Mouse (Mus musculus) myocyte (in vitro differentiated cells): Measurements from ENCODE around the gene Hbs1l.

Experiments used
- CEBPB ChIP-seq: IDR thresholded peaks from 2 replicates; pipeline ENCODE4 v1.6.1; 2011; ENCODE audit warnings: mild to moderate bottlenecking, moderate library complexity; ENCODE audit not compliant: poor library complexity, insufficient read depth, severe bottlenecking
- E2F4 ChIP-seq: IDR thresholded peaks from one replicate; pipeline ENCODE4 v1.6.1; 2011; ENCODE audit warnings: mild to moderate bottlenecking, control low read depth, moderate library complexity; ENCODE audit not compliant: insufficient read depth
- MAX ChIP-seq: IDR thresholded peaks from one replicate; pipeline ENCODE4 v1.6.1; 2011; ENCODE audit warnings: low read depth, mild to moderate bottlenecking, control low read depth
- MYOD1 ChIP-seq, 3 experiments: IDR thresholded peaks; one replicate each; pipeline ENCODE4 v1.6.1; 2011; ENCODE audit warnings: control low read depth in 2 of 3, low read depth in 2 of 3, mild to moderate bottlenecking in 2 of 3, moderate library complexity in 1 of 3; ENCODE audit not compliant: insufficient read length in 2 of 3, control insufficient read depth in 1 of 3
- MYOG ChIP-seq, 3 experiments: IDR thresholded peaks; one replicate each; pipeline ENCODE4 v1.6.1; 2011; ENCODE audit warnings: control low read depth in 2 of 3, low read depth in 2 of 3, mild to moderate bottlenecking in 2 of 3; ENCODE audit not compliant: insufficient read length in 2 of 3, control insufficient read depth in 1 of 3, insufficient read depth in 1 of 3
- POLR2A ChIP-seq: IDR thresholded peaks from one replicate; pipeline ENCODE4 v1.6.1; 2011; ENCODE audit warnings: low read depth, mild to moderate bottlenecking, control low read depth, moderate library complexity; ENCODE audit not compliant: insufficient read length
- POLR2AphosphoS2 ChIP-seq: IDR thresholded peaks from one replicate; pipeline ENCODE4 v1.6.1; 2011; ENCODE audit warnings: low read depth, control low read depth; ENCODE audit not compliant: insufficient read length
- REST ChIP-seq: IDR thresholded peaks from one replicate; pipeline ENCODE4 v1.6.1; 2011; ENCODE audit warnings: mild to moderate bottlenecking, control low read depth, moderate library complexity; ENCODE audit not compliant: insufficient read depth, insufficient read length
- SRF ChIP-seq: IDR thresholded peaks from one replicate; pipeline ENCODE4 v1.6.1; 2011; ENCODE audit warnings: low read depth; ENCODE audit not compliant: control insufficient read depth, insufficient read length
- TCF3 ChIP-seq: IDR thresholded peaks from one replicate; pipeline ENCODE4 v1.6.1; 2011; ENCODE audit warnings: low read depth, control low read depth; ENCODE audit not compliant: insufficient read length
- USF1 ChIP-seq: IDR thresholded peaks from one replicate; pipeline ENCODE4 v1.6.1; 2011; ENCODE audit warnings: low read depth, mild to moderate bottlenecking, control low read depth, moderate library complexity

- TF ChIP-seq USF1: no peak
- TF ChIP-seq POLR2A: no peak
- TF ChIP-seq E2F4: no peak
- TF ChIP-seq MAX: no peak
- TF ChIP-seq REST: no peak
- no peak for TF ChIP-seq MYOD1 (IDR thresholded peaks at IDR 0.05; ENCODE audit: control insufficient read depth in 1 of 3, insufficient read length in 2 of 3, low read depth in 2 of 3)
- TF ChIP-seq POLR2AphosphoS2: no peak
- no peak for TF ChIP-seq TCF3
- TF ChIP-seq CEBPB: no peak
- TF ChIP-seq SRF: no peak
- TF ChIP-seq MYOG (IDR thresholded peaks at IDR 0.05; ENCODE audit: control insufficient read depth in 1 of 3, insufficient read depth in 1 of 3, insufficient read length in 2 of 3, low read depth in 2 of 3): no peak
Measured at GRCm38 (mm10) chr10:21400453-21400852, 104.7 kb downstream of the Hbs1l start.
